Comparison of ENCODE assay signal across 13 mouse cellular contexts in the genomic region with DNA sequence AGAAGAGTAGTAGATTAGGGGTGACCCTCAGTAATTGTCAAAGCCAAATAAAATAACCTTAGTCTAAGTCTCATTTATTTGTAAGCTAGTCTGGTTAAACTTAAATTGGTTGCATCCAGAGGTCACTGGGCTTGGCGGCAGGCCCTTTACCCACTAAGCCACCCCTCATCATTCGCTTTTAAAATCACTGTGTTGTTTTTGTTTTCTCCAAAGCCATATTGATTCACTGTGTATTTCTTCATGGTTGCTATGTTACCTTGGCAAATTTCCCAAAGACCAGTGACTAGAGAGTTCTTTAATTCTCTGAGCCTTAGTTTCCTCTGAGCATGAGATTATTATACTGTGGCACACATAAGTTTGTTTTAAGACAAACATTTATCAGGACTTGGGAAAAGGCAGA. TPM values are rescaled to one million over a fixed set of nuclear protein-coding genes. Genes with fewer than 3 reads are reported as not detected.
A peak's percentile ranks its signal among the peaks of the same experiment; 100 is the strongest.
DNase-seq lines count a peak whose midpoint lies in the region; ATAC-seq lines count a peak whose summit lies in the region.
"Had no signal": no experiment of that assay in that cellular context is flagged by ENCODE, and none has a peak within 500 bp of the region (broad histone marks: within the 10 kb centered on the region; RNA-seq: fewer than 3 reads in every experiment).

No protein-coding gene starts in this region.

- H3K36me3 ChIP-seq in heart, embryonic 11.5 days (ENCODE audit: control insufficient read depth, insufficient read depth, low read length): no peaks in the 10 kb centered on the region
- no peaks in the 10 kb centered on the region for H3K36me3 ChIP-seq in kidney, embryonic 16.5 days (ENCODE audit: insufficient read depth, low read length)
- H3K36me3 ChIP-seq: heart, embryonic 15.5 days; limb, embryonic 13.5 days had no signal

- no peak overlapping the region for H3K27ac ChIP-seq in heart, embryonic 11.5 days (ENCODE audit: low read depth, low read length)
- H3K27ac ChIP-seq in kidney, embryonic 16.5 days (ENCODE audit: low read length): no peak overlapping the region
- H3K27ac ChIP-seq: limb, embryonic 13.5 days had no signal

- H3K9me3 ChIP-seq in heart, embryonic 11.5 days (replicated peaks; ENCODE audit: control insufficient read depth, low read length): no peaks in the 10 kb centered on the region
- no peaks in the 10 kb centered on the region for H3K9me3 ChIP-seq in kidney, embryonic 16.5 days (ENCODE audit: low read length)
- H3K9me3 ChIP-seq: heart, embryonic 15.5 days; limb, embryonic 13.5 days had no signal

- H3K4me2 ChIP-seq in heart, embryonic 11.5 days: no peak overlapping the region
- no peak overlapping the region for H3K4me2 ChIP-seq in kidney, embryonic 16.5 days (replicated peaks; ENCODE audit: low read depth, low read length)
- H3K4me2 ChIP-seq: heart, embryonic 15.5 days; limb, embryonic 13.5 days had no signal

- H3K9ac ChIP-seq in heart, embryonic 11.5 days (ENCODE audit: low read depth, low read length): no peak overlapping the region
- H3K9ac ChIP-seq in kidney, embryonic 16.5 days (replicated peaks; ENCODE audit: low read length): no peak overlapping the region
- H3K9ac ChIP-seq: forebrain, postnatal 0 days; heart, embryonic 15.5 days; limb, embryonic 13.5 days had no signal

- 88% methylated on average over 2 of the region's 2 CpGs for WGBS in heart, embryonic 11.5 days (ENCODE audit: insufficient replicate concordance)
- WGBS in kidney, embryonic 16.5 days: 62% methylated on average over 2 of the region's 2 CpGs

- DNase-seq in heart, adult 18-20 months: peak; percentile 5 to 34
- peak; percentile 39 to 62 for DNase-seq in kidney, postnatal 36 days
- peak; percentile 42 for DNase-seq in 3T3-L1 (ENCODE audit: low read depth, low spot score)
- peak; percentile 71 for DNase-seq in adipocyte (ENCODE audit: low spot score)
- DNase-seq in c-Kit-positive CD71-positive TER-119-positive erythroid progenitor cells, embryonic 14.5 days (ENCODE audit: low spot score): no peak
- DNase-seq: cerebellum, adult 2 months; forebrain, postnatal 0 days; gastrocnemius, postnatal 14 days; thymus, postnatal 4 days had no signal

- peaks cover 19% of the 10 kb centered on the region for H3K4me1 ChIP-seq in heart, embryonic 11.5 days (ENCODE audit: control insufficient read depth, insufficient read depth, low read length)
- H3K4me1 ChIP-seq in kidney, embryonic 16.5 days (ENCODE audit: insufficient read depth, low read length): peaks cover 12% of the 10 kb centered on the region
- H3K4me1 ChIP-seq: limb, embryonic 13.5 days had no signal

- no peaks in the 10 kb centered on the region for H3K27me3 ChIP-seq in heart, embryonic 11.5 days (ENCODE audit: control insufficient read depth, insufficient read depth, low read length)
- H3K27me3 ChIP-seq in kidney, embryonic 16.5 days (ENCODE audit: insufficient read depth, low read length): no peaks in the 10 kb centered on the region
- H3K27me3 ChIP-seq: heart, embryonic 15.5 days; limb, embryonic 13.5 days had no signal

- ATAC-seq in heart, embryonic 11.5 days (replicated peaks; ENCODE audit: insufficient number of reproducible peaks, low FRiP score, low TSS enrichment): no peak
- no peak for ATAC-seq in kidney, embryonic 16.5 days (ENCODE audit: low FRiP score, low TSS enrichment)
- ATAC-seq: forebrain, postnatal 0 days had no signal

- no peak overlapping the region for H3K4me3 ChIP-seq in heart, embryonic 11.5 days (ENCODE audit: low read depth, low read length)
- H3K4me3 ChIP-seq in kidney, embryonic 16.5 days (ENCODE audit: low read length): no peak overlapping the region
- H3K4me3 ChIP-seq: heart, embryonic 15.5 days; limb, embryonic 13.5 days had no signal

RNA-seq across cellular contexts. Expression of gene Krr1, which starts 37.3 kb away (rescaled TPM):
- total RNA-seq in heart, adult 18-20 months (2021): 10 to 100 TPM; 26.8 to 31.6 TPM
- polyA plus RNA-seq in heart, embryonic 11.5 days (2014; fragmentation: Nextera tagmentation; extraction: Ambion mirVana): 35.4 and 35.6 TPM in 2 replicates
- 48.7 and 49.2 TPM in 2 replicates for polyA plus RNA-seq in kidney, embryonic 16.5 days (2015; fragmentation: Nextera tagmentation; extraction: Ambion mirVana)
